Mouse (Mus musculus) hindbrain, embryonic 15.5 days (tissue): ENCODE results near the gene Dpm1. TPM values are rescaled to one million over a fixed set of nuclear protein-coding genes. Genes with fewer than 3 reads are reported as not detected.

ENCODE experiments used
- microRNA-seq: library from miRNA; unstranded; fragments of <30 nt; microRNA quantifications from one replicate; pipeline ENCODE4, GENCODE M21; 2016
- polyA plus RNA-seq: library from polyadenylated mRNA; unstranded; fragments of >200 nt; fragmentation: Nextera tagmentation; extraction: Ambion mirVana; gene quantifications from 2 replicates; pipeline ENCODE4 v1.2.1, GENCODE M21; 2015

Gene Dpm1
- polyA plus RNA-seq, 1 experiment from 2014 or later: 54.6 TPM

Small RNA genes within 50 kb of the gene (microRNA-seq; reads per million reads assigned to microRNA genes)
- not detected for gene Gm24561

Other genes starting within 250 kb of the Dpm1 start
- 0.32 and 0.45 TPM in 2 replicates for gene Ripor3, start 220.0 kb downstream of the Dpm1 start, polyA plus RNA-seq
- 5.8 and 7.2 TPM in 2 replicates for gene Pard6b, start 149.6 kb downstream of the Dpm1 start, polyA plus RNA-seq
- 14.7 and 15.3 TPM in 2 replicates for gene Adnp, start 23.5 kb downstream of the Dpm1 start, polyA plus RNA-seq
- 18.2 and 22.2 TPM in 2 replicates for gene Gm20716, start 227 bp downstream of the Dpm1 start, polyA plus RNA-seq
- 8.5 and 10.2 TPM in 2 replicates for gene Mocs3, start within 50 bp of the Dpm1 start, polyA plus RNA-seq
- gene Kcng1, start 51.1 kb upstream of the Dpm1 start, polyA plus RNA-seq: 1.8 and 1.9 TPM in 2 replicates